Mouse (Mus musculus): ENCODE measurements at regions not wholly inside any gene's neighbourhood (a gene's known extent, or its start where the extent isn't known, plus 50 kb on each side); places are given as distances from the start of the nearest gene placed in this dataset.

- TF ChIP-seq POLR2A (IDR thresholded peaks at IDR 0.05; ENCODE audit: low read depth, low read length) (no peak), CTCF (conservative IDR thresholded peaks at IDR 0.05 in 1 of 2, IDR thresholded peaks at IDR 0.05 in 1 of 2; ENCODE audit: low read depth in 2 of 2, low read length in 2 of 2) (no peak), ELF1 (IDR thresholded peaks at IDR 0.05; ENCODE audit: low read depth, low read length) (no peak), ZKSCAN1 (IDR thresholded peaks at IDR 0.05; ENCODE audit: borderline replicate concordance, low read depth, low read length) (no peak), ETS1 (conservative IDR thresholded peaks at IDR 0.05; ENCODE audit: low read depth, low read length) (no peak), JUN (IDR thresholded peaks at IDR 0.05; ENCODE audit: insufficient read depth, low read depth, low read length) (no peak)
These were observed 797.4 kb downstream of the Crisp4 start for GRCm38 (mm10) chr1:17348271-17348670.
